Mouse (Mus musculus): ENCODE results near the gene Nccrp1. TPM values are rescaled to one million over a fixed set of nuclear protein-coding genes. Genes with fewer than 3 reads are reported as not detected.

Gene Nccrp1
- polyA plus RNA-seq, 1 experiment = not detected

DNA sequence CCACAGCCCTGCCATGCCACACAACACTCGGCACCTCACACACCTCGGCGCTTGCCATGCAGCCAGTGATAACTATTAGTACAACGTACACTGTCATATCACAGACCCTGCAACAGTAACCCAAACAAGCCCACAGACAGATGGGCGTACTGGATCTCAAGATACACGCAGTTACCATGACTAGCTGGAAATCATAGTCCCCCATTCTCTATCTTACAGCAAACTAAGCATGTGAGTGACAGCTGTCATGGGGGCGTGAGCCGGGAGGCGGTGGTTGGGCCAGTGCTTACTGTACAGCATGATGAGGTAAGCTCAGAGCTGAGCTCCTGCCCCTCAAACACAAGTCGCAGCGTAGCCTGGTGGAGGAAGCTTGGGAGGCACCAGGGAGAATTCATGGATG is 28.5 kb upstream of the Nccrp1 start:
- Histone ChIP-seq H3K36me3 (ENCODE audit: control insufficient read depth, insufficient read depth) (no peaks in the 10 kb centered on the region), H3K4me3 (ENCODE audit: insufficient read depth, poor library complexity, severe bottlenecking) (no peak overlapping the region), H3K79me2 (ENCODE audit: control insufficient read depth, insufficient read depth) (peaks cover 82% of the 10 kb centered on the region), H3ac (ENCODE audit: control insufficient read depth, insufficient read length, low read depth) (no peak overlapping the region), H3K27me3 (ENCODE audit: control insufficient read depth, insufficient read depth, insufficient read length) (no peaks in the 10 kb centered on the region), H3K79me3 (ENCODE audit: low read depth) (peaks cover 17% of the 10 kb centered on the region)
- no peak for TF ChIP-seq FOSL1 (IDR thresholded peaks at IDR 0.05; ENCODE audit: insufficient read depth, low read length, poor library complexity, severe bottlenecking)
- TF ChIP-seq MAX (IDR thresholded peaks at IDR 0.05) = no peak

DNA sequence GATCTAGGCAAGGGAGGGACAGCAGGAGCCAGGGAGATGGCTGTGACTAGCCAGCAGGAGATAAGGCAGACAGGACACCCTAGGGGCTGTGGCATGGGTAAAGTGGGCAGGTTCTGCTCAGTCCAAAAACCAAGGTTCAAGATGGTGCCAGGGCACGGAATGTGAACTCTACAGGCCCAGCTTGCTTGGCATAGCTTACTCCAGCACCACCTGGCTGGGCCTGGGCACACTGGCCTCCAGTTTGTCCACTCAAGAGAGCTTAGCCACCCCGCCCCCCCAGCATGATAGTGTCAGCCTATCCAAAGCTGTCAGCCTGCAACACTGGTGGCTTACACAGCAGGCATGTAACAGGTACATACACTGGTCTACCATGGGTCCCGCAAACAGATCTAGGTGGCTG is 26.2 kb upstream of the Nccrp1 start:
- H3K79me3 ChIP-seq (ENCODE audit: low read depth) = peaks cover 15% of the 10 kb centered on the region
- no peaks in the 10 kb centered on the region for H3K36me3 ChIP-seq (ENCODE audit: control insufficient read depth, insufficient read depth)
- H3K4me3 ChIP-seq (ENCODE audit: insufficient read depth, poor library complexity, severe bottlenecking) = no peak overlapping the region
- no peak overlapping the region for H3ac ChIP-seq (ENCODE audit: control insufficient read depth, insufficient read length, low read depth)
- no peaks in the 10 kb centered on the region for H3K27me3 ChIP-seq (ENCODE audit: control insufficient read depth, insufficient read depth, insufficient read length)
- H3K79me2 ChIP-seq (ENCODE audit: control insufficient read depth, insufficient read depth) = peaks cover 63% of the 10 kb centered on the region
- TF ChIP-seq FOSL1 (IDR thresholded peaks at IDR 0.05; ENCODE audit: insufficient read depth, low read length, poor library complexity, severe bottlenecking) = no peak
- no peak for TF ChIP-seq CEBPB (IDR thresholded peaks at IDR 0.05; ENCODE audit: low read depth)
- no peak for TF ChIP-seq USF1 (IDR thresholded peaks at IDR 0.05; ENCODE audit: low read depth)
- TF ChIP-seq CTCF (IDR thresholded peaks at IDR 0.05; ENCODE audit: control insufficient read depth, insufficient read depth, insufficient read length) = no peak
- no peak for TF ChIP-seq MAX (IDR thresholded peaks at IDR 0.05)

DNA sequence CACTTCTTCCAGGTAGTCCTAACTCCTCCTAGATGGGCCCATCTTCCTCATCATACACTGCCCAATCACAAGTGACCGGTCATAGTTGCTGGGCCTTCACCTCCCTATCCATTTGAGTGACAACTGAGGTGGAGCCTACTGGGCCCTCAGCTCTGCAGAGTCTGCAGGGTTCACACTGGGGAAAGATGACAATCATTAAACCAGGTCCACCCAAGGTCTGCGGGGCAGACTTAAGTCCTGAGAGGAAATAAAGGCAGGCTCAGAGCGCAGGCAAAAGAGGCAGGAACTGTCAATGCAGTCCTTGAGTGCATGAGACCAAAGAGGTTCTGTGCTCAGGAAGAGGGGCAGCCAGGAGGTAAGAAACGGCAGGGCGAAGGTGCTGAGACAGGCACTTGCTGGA is 25.6 kb upstream of the Nccrp1 start:
- no peaks in the 10 kb centered on the region for H3K27me3 ChIP-seq (ENCODE audit: control insufficient read depth, insufficient read depth, insufficient read length)
- H3K36me3 ChIP-seq (ENCODE audit: control insufficient read depth, insufficient read depth) = peaks cover 4% of the 10 kb centered on the region
- TF ChIP-seq MYOG (IDR thresholded peaks at IDR 0.05; ENCODE audit: control insufficient read depth, extremely low read depth, insufficient read length) (no peak), FOSL1 (IDR thresholded peaks at IDR 0.05; ENCODE audit: insufficient read depth, low read length, poor library complexity, severe bottlenecking) (no peak)
- H3ac ChIP-seq (ENCODE audit: control insufficient read depth, insufficient read length, low read depth) = no peak overlapping the region
- H3K4me3 ChIP-seq (ENCODE audit: insufficient read depth, poor library complexity, severe bottlenecking) = no peak overlapping the region
- H3K79me3 ChIP-seq (ENCODE audit: low read depth) = peaks cover 15% of the 10 kb centered on the region
- H3K79me2 ChIP-seq (ENCODE audit: control insufficient read depth, insufficient read depth) = peaks cover 57% of the 10 kb centered on the region

DNA sequence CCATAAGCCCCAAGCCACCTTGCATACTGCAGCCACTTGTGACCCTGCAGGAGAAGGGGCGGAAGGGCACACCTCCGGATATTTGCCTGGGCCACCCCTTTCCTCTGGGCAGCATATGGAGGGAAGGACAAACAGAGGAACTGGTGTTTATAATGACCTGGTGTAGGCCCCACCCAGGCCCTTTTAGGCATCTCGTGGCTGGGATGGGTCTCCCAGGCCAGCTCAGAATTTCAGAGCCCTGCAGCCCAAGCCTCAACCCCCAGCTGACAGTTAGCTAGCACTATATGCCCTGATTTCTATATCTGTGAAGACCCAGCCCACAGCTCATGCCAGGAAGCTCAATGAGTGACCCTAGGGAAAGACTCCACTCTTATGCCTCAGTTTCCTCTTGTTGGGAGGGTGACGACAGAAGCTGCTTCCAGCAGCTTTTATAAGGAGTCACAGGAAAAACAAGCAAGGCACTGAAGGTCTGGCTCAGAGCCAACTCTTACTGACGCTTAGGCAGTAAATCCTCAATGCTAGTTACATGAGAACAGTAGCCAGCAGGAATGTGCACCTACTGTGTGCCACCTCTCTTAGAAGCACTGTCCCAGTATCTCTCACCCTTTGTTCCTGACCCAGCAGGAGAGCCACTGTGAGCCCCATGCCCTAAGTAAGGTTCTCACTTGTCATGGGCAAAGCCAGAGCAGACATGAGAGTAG is 24.1 kb upstream of the Nccrp1 start:
- Histone ChIP-seq H3K4me3 (ENCODE audit: insufficient read depth, poor library complexity, severe bottlenecking) (no peak overlapping the region), H3K79me2 (ENCODE audit: control insufficient read depth, insufficient read depth) (peaks cover 42% of the 10 kb centered on the region), H3K79me3 (ENCODE audit: low read depth) (peaks cover 13% of the 10 kb centered on the region), H3ac (ENCODE audit: control insufficient read depth, insufficient read length, low read depth) (no peak overlapping the region), H3K27me3 (ENCODE audit: control insufficient read depth, insufficient read depth, insufficient read length) (no peaks in the 10 kb centered on the region), H3K36me3 (ENCODE audit: control insufficient read depth, insufficient read depth) (peaks cover 16% of the 10 kb centered on the region)
- TF ChIP-seq CTCF (IDR thresholded peaks at IDR 0.05; ENCODE audit: control insufficient read depth, insufficient read depth, insufficient read length) = no peak
- TF ChIP-seq CEBPB (IDR thresholded peaks at IDR 0.05; ENCODE audit: low read depth) = no peak
- no peak for TF ChIP-seq MYOG (IDR thresholded peaks at IDR 0.05; ENCODE audit: control insufficient read depth, extremely low read depth, insufficient read length)
- TF ChIP-seq USF1 (IDR thresholded peaks at IDR 0.05; ENCODE audit: low read depth) = no peak
- TF ChIP-seq FOSL1 (IDR thresholded peaks at IDR 0.05; ENCODE audit: insufficient read depth, low read length, poor library complexity, severe bottlenecking) = no peak
- TF ChIP-seq MAX (IDR thresholded peaks at IDR 0.05) = no peak
- TF ChIP-seq MYOD1 (IDR thresholded peaks at IDR 0.05; ENCODE audit: control insufficient read depth, insufficient read length, low read depth) = no peak

DNA sequence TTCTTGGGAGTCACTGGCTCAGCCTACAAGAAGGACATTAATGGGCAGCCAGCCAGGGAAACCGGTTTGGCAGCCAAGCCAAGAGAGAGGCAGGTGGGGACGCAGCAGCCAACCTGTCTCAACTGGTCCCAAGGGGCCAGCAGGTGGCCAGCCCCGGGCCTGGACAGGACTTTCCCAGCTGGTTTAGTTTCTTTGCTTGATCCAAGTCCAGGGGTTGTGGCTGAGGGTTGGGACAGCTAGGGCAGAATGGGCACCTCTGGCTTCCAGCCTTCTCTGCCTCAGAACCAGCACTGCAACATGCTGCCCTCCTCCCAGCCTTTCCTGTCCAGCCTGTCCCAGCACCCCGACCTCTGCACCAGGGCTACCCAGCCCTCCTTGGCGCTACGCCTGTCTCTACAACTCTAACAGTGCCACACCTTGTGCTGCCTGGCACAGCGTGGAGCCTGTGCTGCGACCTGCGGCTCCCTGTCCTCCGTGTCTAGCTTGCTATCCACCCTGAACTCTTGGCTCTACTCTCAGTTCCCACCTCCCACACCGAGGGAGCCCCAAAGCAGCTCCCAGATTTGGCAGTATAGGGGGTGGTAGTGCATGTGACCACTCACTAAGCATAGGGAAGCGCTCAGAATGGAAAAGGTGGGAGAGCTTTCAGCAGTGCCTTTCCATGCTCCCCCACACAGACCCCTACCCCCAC is 23.4 kb upstream of the Nccrp1 start:
- Histone ChIP-seq H3K79me3 (ENCODE audit: low read depth) (peaks cover 9% of the 10 kb centered on the region), H3ac (ENCODE audit: control insufficient read depth, insufficient read length, low read depth) (no peak overlapping the region), H3K36me3 (ENCODE audit: control insufficient read depth, insufficient read depth) (peaks cover 22% of the 10 kb centered on the region), H3K79me2 (ENCODE audit: control insufficient read depth, insufficient read depth) (peaks cover 35% of the 10 kb centered on the region), H3K4me3 (ENCODE audit: insufficient read depth, poor library complexity, severe bottlenecking) (no peak overlapping the region), H3K27me3 (ENCODE audit: control insufficient read depth, insufficient read depth, insufficient read length) (no peaks in the 10 kb centered on the region)
- TF ChIP-seq MAX (IDR thresholded peaks at IDR 0.05) (no peak), MYOD1 (IDR thresholded peaks at IDR 0.05; ENCODE audit: control insufficient read depth, insufficient read length, low read depth) (no peak), CTCF (IDR thresholded peaks at IDR 0.05; ENCODE audit: control insufficient read depth, insufficient read depth, insufficient read length) (no peak), CEBPB (IDR thresholded peaks at IDR 0.05; ENCODE audit: low read depth) (no peak), MYOG (IDR thresholded peaks at IDR 0.05; ENCODE audit: control insufficient read depth, extremely low read depth, insufficient read length) (no peak), FOSL1 (IDR thresholded peaks at IDR 0.05; ENCODE audit: insufficient read depth, low read length, poor library complexity, severe bottlenecking) (no peak), USF1 (IDR thresholded peaks at IDR 0.05; ENCODE audit: low read depth) (no peak)

DNA sequence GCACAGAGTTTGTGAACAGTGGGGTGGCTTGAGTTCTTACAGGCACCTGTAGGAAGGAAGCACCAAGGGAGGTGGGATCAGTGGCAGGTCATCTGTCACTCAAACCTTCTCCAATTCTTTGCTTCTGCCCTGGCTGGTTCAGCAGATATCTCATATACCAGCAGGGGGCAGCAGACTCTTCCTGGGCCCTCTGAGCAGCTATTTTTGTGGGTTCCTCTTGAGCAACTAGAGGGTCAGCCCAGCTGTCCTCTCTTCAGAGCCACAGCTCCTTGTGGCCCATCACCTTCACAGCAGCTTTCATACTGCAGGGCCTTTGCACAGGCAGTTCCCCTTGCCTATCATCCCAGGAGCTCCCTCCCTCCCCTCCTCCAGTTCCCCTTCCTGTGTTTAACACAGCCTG is 21.2 kb upstream of the Nccrp1 start:
- peaks cover 24% of the 10 kb centered on the region for H3K36me3 ChIP-seq (ENCODE audit: control insufficient read depth, insufficient read depth)
- no peak overlapping the region for H3K4me3 ChIP-seq (ENCODE audit: insufficient read depth, poor library complexity, severe bottlenecking)
- peaks cover 3% of the 10 kb centered on the region for H3K79me3 ChIP-seq (ENCODE audit: low read depth)
- TF ChIP-seq MYOD1 (IDR thresholded peaks at IDR 0.05; ENCODE audit: control insufficient read depth, insufficient read length, low read depth) = no peak
- TF ChIP-seq USF1 (IDR thresholded peaks at IDR 0.05; ENCODE audit: low read depth) = no peak
- TF ChIP-seq MYOG (IDR thresholded peaks at IDR 0.05; ENCODE audit: control insufficient read depth, extremely low read depth, insufficient read length) = no peak
- TF ChIP-seq CTCF (IDR thresholded peaks at IDR 0.05; ENCODE audit: control insufficient read depth, insufficient read depth, insufficient read length) = peak; percentile 41
- TF ChIP-seq CEBPB (IDR thresholded peaks at IDR 0.05; ENCODE audit: low read depth) = no peak
- TF ChIP-seq FOSL1 (IDR thresholded peaks at IDR 0.05; ENCODE audit: insufficient read depth, low read length, poor library complexity, severe bottlenecking) = no peak
- H3ac ChIP-seq (ENCODE audit: control insufficient read depth, insufficient read length, low read depth) = no peak overlapping the region
- H3K27me3 ChIP-seq (ENCODE audit: control insufficient read depth, insufficient read depth, insufficient read length) = no peaks in the 10 kb centered on the region
- H3K79me2 ChIP-seq (ENCODE audit: control insufficient read depth, insufficient read depth) = peaks cover 16% of the 10 kb centered on the region

All from C2C12 (cell line).